Mouse (Mus musculus): ENCODE measurements around the gene Tbx1. TPM values are rescaled to one million over a fixed set of nuclear protein-coding genes. Genes with fewer than 3 reads are reported as not detected.
A peak's percentile ranks its signal among the peaks of the same experiment; 100 is the strongest.

The Tbx1 gene
- polyA plus RNA-seq, 1 experiment = 0.76 TPM

DNA sequence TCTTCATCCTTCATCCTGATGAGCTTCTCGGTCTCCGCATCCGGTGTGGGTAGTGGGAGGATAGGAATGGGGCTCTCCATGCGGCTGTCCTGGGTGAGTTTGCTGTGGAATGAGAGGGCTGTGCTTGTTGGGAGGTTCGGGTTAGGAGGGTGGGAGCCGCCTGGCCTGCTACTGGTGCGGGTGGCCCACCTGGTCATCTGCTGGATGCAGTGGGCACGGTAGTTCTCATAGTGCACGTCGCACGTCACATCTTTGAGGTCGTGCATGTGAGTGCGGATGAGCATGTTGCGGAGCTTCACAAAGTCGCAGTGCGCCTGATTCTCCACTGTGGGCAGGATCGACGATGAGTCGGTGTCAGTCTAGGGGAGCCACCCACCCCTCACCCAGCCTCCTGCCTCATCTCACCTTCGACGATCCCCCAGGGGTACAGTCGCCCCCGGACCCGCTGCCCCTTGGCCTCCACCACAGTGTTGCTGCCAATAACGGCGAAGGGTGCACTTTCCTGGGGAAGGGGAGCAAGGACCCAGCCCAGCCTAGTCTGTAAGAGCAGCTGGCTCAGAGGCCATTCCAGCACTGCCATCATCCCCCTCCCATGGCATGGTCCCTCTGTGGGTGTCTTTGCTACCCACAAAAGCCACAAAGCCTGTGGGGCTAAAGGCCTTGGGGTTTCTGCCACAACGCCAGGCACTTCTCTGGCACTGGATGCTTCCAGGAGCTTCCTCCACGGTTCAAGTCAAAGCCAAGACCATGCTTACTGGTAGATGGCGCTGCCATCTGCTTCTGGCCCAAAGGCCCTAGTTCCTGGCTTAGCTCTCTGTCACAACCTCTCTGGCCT, 32.7 kb upstream of the Tbx1 start:
- DNase-seq (ENCODE audit: low read depth) = no peak

DNA sequence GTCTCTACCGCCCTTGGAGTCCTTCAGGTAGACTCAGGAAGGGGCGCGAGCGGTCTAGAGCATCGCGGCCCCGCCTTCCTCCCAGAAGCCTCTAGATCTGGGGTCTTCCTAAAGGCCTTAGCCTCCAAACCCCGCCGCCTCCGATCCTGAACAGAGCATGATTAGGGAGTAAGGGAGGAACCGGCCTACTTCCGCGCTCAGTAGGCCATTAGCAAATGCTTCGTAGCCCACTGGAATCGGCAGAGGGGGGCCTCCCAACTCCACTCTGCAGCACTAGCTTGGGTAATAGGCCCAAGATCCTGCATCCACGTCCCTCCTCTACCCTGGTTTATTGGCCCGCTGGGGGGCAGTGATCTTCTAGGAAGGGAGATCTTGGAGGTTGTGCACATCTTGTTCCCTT, 31.5 kb upstream of the Tbx1 start, which contains the start of gene Gp1bb:
Gp1bb (minus strand) TSS at position 385 of the 400 bp plus-strand sequence.
- DNase-seq (ENCODE audit: low read depth) = no peak

DNA sequence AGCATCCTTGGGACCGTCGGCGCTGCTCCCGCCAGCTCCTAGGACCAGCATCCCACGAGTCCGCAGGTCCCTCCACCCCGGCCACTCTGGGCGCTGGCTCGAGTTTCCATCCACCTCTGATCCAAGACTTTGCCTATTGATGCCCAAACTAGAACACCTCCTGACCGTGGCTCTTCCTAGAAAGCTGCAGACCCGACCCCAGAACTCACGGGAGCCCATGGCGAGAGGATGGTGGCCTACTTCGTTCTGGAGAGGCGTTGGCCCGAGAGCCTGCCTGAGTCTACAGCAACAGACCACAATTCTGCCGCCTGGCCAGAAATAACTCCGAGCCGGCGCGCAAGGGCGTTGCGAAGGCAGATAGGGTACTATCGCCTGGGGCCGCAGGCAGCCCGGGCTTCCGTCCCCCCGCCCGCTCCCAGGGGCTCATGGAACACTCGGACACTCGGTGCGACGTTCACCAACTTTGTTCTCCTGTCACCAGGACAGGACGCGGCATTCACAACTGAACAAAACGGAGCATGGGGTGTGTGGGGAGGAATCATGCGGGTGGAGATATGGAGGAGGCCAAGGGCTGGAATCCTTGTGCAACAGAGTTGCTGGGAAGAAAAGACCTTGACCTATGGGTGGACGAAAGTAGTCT, 31.0 kb upstream of the Tbx1 start:
- DNase-seq (ENCODE audit: low read depth) = no peak

DNA sequence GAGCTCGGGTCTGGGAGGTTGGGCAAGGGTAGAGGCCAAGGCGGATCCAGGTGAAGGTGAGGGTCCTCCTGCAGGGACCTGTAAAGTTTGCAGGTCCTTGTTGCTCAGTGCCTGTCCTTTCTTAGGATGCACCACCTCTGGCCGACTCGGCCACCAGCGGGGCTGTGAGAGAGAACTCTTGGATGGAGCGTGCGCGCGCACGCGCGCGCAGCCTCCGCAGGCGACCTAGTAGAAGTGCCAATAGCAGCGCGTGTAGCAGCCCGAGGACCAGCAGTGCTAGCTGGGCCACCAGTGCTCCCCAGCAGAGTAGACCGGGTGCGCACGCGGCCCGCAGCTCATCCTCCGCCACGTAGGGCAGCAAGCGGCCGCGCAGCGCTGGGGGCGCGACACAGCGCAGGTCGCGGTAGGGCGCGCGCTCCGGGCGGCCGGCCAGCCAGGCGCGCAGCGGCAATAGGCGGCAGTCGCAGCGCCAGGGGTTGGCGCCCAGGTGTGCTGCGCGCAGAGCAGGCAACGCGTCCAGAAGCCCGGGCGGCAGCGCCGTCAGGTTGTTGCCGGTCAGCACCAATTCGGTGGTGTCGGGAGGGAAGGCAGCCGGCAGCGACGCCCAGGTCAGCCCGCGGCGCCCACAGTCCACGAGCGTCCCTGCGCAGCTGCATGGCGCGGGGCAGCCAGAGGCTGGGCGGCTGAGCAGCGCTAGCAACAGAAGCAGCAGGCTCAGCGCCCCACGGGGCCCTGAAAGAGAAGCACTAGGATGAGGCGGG, 30.3 kb upstream of the Tbx1 start:
- DNase-seq (ENCODE audit: low read depth) = no peak

DNA sequence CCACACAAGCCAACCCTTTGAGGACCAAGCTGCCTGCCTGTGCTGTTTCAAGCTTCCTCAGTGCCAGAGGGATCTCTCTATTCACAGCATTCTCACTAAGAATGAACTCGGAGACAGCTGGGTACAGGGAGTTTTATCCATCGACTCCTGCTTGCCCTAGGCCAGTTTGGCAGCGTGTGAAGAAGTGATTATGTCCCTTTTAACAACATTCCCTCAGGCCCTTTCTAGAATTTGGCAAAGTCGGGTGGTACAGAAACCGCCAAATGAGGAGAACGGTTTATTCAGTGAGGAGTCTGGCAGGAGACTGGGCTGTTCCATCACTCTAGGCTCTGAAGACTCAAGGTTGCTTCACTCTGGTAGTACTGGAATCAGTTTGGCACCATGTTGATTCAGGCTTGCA, 29.7 kb upstream of the Tbx1 start:
- peak; percentile 34 for DNase-seq (ENCODE audit: low read depth)

DNA sequence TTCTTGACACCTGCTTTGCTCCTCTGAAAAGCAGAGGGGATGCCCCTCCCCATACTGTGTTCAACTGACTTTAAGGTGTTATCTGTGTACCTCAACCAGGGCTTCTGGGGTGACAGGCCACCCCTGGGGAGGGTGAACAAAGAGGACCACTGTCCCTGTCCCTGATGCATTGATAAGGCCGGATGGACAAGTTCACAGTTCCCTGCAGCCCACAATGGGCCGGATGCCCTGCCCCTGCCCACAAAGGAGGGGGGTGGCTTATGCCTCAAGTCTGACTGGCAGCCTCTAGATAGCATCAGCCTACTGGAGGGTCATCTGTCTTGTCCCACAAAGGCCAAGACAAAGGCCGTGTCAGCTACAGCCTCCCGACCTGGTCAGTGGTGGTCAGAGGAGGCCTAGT, 28.6 kb upstream of the Tbx1 start:
- no peak for DNase-seq (ENCODE audit: low read depth)

DNA sequence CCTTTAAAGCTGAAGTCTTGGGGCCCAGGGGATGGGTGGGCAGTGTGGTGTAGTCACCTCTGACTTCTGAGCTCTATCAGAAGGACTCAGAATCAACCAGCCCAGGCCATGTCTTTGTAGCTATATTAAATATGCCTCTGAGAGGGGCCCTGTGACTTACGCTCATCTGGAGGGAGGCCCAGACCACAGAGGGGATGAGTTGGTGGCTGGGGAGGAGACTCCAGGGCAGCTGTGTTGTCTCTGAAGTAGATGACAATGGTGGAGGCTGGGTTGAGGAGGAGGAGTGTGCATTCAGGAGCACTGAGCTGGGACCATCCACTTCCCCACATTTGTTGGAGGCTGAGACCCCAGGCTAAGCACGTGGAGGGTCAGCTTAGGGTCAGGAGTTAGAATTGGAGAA, 27.8 kb upstream of the Tbx1 start:
- DNase-seq (ENCODE audit: low read depth) = no peak

DNA sequence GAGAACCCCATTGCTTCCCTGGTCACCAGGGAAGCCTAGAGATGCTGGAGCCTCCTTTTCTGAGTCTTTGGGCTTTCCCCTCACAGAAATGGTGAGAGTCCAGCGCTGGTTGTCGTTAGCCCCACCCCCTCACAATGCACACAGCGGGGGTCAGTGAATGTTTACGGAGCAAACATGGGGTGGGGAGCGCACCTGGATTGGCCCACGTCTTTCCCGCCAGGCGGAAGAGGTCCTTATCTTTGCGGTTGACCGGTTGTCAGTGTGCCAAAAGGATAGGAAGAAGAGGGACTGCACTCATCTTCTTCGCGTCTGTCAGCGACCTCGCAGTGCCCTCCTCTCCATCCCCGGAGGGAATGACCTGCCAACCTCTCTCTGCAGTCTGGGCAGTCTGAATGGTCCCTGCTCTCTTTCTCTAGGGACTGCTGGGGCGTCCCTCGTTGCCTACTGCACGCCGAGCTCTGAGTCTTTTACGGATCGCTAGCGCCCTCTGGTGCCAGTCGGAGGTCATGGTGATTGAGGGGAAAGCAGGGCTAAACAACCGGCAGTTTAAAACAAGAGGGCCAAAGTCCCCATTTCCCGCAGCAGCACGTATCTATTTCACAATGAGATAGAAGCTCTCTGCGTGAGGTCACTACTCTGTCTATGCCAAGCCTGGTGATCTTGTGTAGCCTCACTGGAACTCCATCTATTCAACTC, 27.0 kb upstream of the Tbx1 start:
- no peak for DNase-seq (ENCODE audit: low read depth)

DNA sequence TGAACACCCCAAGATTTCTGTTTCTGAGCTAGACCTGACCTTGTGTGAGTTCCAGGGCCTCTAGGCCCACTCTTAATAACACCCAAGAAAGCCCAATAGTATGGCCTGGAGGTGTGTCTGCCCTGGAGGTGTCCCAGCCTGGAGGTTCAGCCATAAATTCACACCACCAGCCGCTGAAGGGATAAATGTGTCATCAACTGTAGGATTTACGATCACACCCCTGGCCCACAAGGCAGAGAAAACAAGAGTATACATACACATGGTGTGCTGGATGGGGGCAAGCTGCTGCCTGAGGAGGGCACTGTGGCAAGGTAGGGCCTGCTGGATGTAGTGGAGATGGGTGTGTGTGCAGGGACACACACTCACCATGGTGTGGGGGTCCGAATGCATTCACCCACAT, 22.8 kb upstream of the Tbx1 start:
- no peak for DNase-seq (ENCODE audit: low read depth)

DNA sequence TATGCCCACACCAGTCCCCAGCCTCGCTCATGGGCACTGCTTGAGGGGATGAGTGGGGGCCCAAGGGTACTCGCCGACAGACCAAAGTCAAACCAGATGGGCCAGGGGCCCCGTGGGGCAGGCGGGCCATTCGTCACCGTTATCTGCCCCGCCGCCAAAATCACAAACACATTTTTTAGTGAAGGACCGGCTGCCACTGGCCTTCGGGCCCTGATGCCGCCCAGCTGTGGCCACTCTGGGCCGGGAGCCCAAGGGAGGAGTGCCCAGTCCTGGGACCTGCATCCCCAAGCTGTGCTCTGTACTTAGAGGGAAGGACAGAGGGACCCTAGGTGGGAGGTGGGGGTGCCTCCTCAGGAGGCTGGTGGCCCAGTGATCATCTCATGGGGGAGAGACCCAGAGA, 21.3 kb upstream of the Tbx1 start:
- DNase-seq (ENCODE audit: low read depth) = no peak

DNA sequence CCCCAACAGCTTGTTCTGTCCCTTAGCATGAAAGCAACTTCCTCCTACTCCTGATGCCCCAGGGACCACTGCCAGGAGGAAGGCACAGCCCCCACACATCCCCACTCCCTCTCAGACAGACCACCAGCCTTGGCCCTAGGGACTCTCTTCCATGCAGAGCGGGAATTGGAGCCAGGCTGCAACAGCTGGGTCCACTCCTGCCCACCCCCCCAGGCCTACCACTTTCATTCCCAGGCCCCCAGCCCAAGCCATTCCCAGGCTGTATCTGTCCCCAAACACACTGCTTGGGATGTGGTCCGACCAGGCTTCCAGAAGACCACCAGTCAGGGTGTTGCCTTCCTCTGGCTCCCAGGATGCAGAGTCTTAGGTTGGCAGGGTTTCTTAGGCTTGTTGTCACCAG, 18.6 kb upstream of the Tbx1 start:
- no peak for DNase-seq (ENCODE audit: low read depth)

DNA sequence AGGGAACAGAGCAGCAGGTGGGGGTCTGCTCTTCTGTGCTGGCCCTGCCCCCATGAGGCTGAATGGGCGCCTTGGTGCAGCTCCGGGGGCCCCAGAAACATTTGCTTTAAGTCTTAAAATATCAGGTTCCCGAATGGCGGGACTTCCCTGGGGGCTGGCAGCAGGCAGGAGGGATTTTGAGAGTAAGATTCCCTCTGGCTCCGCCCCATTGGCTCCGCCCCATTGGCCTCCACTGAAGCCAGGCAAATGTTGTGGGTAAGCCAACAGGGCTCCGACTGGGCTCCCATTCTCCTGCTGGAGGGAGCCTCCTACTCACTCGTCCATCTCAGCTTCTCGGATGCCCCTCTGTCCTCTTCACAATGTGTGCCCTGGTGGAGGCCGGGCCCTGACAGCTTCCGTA, 17.8 kb upstream of the Tbx1 start:
- no peak for DNase-seq (ENCODE audit: low read depth)

DNA sequence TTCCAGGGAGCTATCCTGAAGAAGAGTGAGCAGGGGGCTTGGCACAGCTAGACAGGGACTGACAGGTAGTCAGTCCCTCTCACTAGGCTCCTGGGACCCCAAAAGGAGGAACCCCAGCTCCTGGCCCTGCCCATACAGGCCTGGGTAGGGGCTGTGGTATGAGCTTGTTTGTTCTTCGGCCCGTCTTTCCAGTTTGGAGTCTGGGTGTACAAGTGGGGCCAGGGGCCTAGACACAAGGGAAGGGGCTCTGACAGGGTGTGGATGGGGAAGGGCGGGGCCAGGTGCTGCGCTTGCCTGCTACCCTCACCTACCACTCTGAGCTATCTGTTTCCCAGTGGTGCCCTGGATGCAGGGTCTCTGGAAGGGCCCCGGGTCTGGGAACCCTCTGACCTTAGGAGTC, 15.2 kb upstream of the Tbx1 start:
- no peak for DNase-seq (ENCODE audit: low read depth)

DNA sequence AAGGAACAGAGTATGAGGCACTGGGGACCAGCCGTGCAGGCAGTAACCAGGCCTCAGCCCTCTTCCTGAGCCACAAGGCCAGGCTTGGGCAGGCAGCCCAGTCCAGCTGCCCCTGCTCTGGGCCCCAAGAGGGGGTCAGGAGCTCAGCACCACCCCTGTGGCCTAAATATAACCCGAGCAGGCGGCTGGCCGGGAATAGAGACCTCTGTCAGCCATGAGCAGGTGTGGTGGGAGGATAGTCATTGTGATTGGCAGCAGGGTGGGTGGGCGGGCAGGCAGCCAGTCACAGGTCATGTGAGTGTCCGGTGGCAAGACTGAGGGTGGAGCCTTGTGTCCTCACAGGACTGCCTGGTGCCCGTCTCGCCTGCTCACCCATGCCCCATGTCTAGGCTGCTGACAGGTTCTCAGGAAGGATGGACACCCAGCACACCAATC, 13.8 kb upstream of the Tbx1 start:
- no peak for DNase-seq (ENCODE audit: low read depth)

DNA sequence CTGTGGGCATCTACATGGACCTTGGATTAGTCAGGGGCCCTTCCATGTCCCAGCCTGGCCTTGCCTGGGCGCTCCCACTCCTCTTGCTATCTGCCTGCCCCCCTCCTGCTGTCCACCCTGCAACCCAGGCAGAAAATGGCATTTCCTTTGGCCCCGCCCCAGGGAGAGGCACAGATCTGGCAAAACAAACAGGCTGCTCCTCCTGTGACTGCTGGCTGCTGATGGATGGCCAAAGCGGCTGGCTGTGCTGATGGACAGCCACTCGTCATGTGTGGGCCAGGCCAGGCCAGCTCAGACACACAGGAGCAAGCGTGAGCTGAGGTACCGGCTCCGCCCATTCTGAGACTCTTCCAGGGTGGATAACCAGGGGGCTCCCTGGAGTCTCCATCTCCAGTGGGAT, 11.0 kb upstream of the Tbx1 start:
- no peak for DNase-seq (ENCODE audit: low read depth)

DNA sequence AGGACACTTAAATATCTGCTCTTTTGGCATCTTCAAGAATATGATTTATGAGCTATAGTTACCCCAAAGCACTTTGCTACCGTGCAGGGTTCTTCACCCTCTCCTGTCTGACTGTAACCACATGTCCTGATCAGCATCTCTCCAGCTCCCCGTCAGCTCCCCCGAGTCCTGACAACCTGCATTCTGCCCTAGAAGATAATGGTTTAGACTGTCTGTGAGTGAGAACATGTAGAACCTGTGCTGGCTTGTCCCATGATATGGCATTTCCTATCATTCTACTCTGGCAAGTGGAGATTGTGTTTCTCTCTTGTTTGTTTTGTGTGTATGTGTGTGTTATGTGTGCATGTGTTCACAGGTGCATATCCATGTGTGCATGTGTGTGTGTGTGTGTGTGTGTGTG, 7.5 kb upstream of the Tbx1 start:
- DNase-seq (ENCODE audit: low read depth) = no peak

DNA sequence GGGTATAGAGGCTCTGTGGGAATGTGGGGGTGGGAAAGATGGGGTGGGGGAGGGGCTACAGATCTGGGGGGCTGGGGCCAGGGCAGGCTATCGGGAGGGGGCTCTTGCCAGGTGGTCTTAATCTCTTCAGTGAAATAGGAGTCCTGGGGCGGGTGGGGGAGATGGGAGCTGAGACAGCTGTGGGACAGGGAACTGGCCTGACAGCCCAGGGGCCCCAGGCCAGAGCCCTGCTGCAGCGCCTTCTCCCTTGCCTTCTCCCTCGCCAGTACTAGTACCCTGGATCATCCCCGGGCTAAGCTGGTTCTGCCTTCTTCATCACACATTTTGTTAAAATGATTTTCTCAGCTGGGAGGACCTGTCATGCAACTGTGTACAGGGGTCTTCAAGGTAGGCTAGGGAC, 5.8 kb upstream of the Tbx1 start:
- no peak for DNase-seq (ENCODE audit: low read depth)

DNA sequence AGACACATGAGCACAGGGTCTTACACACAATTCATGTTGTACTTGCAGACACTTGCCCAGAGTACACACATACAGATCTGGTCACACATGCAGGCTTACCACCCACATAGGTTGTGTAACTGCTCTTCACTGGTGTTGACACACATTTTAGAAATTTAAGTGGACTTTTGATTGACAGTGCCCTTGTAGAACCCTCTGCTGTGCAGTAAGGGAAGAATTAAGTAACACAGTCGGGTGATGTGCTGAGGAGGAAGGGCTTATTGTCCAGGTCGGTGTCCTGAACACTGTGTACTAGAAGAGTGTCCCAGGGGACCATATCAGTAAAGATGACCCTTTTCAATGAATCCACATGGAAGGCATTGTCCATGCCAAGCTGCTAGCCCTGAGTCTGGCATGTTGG, 3.5 kb upstream of the Tbx1 start:
- peak; percentile 34 for DNase-seq (ENCODE audit: low read depth)

DNA sequence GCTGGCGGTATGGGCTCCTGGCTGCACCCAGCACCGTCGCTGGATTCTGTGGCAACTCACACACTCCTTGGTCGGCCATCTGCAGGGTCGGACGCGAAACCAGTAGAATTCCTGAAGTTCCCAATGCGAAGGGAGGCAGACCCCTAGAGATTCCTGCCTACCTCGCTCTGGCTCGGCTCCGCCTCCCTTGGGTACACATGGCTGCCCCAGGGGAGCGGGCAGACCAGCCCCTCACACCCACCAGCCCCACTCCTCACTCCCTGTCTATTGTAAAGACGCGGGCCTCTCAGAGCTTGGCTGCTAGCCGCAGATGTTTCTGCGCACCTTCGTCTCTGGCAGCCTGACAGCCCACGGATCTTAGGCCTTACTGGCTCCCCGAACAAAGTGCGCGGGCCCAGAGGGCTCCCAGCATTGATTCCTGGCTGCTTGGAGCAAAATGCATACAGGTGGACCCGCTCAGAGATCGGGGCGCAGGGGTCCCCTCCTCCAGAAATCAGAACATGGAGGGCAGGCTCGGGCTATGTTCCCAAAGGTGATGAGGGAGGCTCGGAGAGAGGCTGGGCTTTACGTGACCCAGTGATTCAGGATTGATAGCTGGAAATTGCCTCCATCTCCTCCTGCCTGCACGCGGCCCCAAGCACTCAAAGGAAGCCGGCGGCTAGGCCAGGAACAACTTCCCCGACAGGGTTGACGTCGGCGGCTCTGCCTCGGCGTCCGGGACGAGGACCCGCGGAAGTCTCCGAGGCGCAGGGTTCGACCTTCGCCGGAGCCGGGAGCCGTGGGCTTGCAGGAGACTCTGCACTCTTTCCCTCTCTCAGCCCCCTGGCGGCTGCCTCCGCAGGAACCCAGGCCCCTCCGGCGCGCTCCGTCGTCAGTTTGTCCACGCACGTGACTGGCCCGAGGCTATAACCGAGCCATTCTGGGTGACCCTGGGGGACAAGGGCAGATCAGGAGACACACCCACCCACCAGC, 862 bp upstream of the Tbx1 start:
- no peak for DNase-seq (ENCODE audit: low read depth)

DNA sequence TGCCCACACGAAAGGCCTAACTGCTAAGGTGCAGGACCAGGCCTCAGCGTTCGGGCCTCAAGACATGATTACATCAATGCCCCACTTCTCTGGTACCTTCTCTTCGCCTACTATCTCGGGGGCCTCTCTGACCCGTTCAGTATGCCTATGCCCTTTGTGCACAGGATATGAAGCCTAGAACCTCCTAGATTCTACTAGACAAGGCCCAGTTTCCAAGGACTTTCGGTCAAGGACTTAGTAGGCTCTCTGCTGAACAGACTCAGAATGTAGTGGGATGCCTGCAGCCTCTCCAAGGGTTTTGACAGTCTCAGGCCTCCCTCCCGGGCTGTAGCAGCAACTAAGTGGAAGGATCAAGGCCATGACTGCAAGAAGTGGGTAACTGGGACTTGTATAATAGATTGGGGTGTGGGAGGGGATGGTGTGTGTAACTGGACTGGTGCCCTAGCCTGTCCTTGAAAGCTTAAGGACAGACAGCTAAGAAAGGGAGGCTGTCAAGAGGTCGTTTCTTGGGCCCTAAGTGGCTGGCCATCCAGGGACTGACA, 1.3 kb downstream of the Tbx1 start:
- DNase-seq (ENCODE audit: low read depth) = no peak

DNA sequence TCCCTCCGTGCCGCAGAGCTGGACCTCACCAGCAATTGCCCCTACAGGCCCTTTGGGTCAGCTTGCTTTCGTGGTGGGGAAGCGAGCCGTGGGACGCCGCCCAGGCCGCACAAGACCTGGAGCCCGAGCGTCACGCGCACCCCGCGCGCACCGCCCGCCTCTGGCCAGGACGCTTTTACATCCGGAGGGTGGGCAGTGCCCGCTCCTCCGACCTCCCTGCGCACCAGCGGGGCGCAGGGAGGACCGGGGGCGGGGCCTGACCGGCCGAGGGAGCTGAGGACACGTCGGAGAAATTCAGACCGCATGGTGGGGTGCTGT, 1.8 kb downstream of the Tbx1 start:
- DNase-seq (ENCODE audit: low read depth) = no peak

All from gonadal fat pad, adult 2 months (tissue).